Mouse (Mus musculus): ENCODE data around the gene Gm5460. TPM values are rescaled to one million over a fixed set of nuclear protein-coding genes. Genes with fewer than 3 reads are reported as not detected.

Gm5460 gene
- polyA plus RNA-seq, 1 experiment from 2014 or later, result not detected

DNA sequence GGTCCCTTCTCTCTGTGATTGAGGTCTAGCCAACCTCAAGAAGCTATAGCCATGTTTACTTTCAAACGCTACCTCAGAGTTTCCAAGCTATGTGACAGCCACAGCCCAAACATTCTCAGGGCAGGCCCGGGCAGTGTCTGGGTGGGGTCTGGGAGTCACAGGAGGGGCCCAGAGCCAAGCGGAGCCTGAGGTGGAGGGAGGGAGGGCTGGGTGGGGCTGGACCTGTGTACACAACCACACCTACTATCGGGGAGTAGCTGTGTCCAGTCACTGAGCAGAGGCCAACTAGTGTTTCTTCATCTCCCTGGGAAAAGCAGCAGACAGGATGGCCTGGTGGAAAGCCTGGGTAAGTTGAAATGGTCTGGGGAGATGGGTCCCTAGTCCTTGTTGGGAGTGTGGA is 69.2 kb downstream of the Gm5460 start, which contains the start of gene Anxa8:
Gene Anxa8, plus strand, starts transcription at position 251 of the 400 bp plus-strand sequence.
- WGBS, result 40% methylated on average over 4 of the region's 4 CpGs
- no peak for ATAC-seq (replicated peaks; ENCODE audit: low FRiP score, low read depth)

DNA sequence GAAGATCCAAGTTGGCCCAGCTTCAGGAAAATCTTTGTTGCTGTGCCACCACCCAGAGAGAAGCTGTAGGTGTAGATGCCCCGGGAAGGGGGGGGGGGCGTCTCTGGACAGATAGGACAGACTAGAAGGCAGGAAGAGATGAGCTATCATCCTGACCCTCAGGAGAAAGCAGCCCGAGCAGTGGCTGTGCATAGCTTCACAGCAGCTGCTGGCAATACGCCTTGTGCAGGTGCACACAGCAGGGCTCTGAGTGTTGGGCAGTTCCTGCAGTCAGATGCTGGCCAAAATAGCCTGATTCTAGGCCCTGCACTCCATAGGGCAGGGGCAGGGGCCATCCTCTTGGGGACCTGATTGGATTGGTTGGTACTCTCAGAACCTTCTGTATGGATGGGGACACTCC is 70.2 kb downstream of the Gm5460 start:
- no peaks in the 10 kb centered on the region for H3K4me1 ChIP-seq (replicated peaks; ENCODE audit: insufficient read depth, low read length)
- 60% methylated on average over 4 of the region's 4 CpGs for WGBS
- no peaks in the 10 kb centered on the region for H3K9me3 ChIP-seq (replicated peaks; ENCODE audit: low read length)
- H3K36me3 ChIP-seq (ENCODE audit: insufficient read depth, low read length), result no peaks in the 10 kb centered on the region
- no peak overlapping the region for H3K27ac ChIP-seq
- no peak for ATAC-seq (replicated peaks; ENCODE audit: low FRiP score, low read depth)
- H3K4me3 ChIP-seq (replicated peaks; ENCODE audit: low read depth, low read length), result no peak overlapping the region
- no peak overlapping the region for H3K9ac ChIP-seq (ENCODE audit: low read depth, low read length)
- TF ChIP-seq CTCF (IDR thresholded peaks at IDR 0.05; ENCODE audit: low read depth), result no peak
- H3K4me2 ChIP-seq (ENCODE audit: low read length), result no peak overlapping the region
- no peak for DNase-seq (ENCODE audit: low spot score)
- no peaks in the 10 kb centered on the region for H3K27me3 ChIP-seq (ENCODE audit: insufficient read depth, low read length)

More for the DNA sequence above, 69.2 kb downstream of the Gm5460 start, which contains the start of gene Anxa8:
- Histone ChIP-seq H3K27me3 (ENCODE audit: insufficient read depth, low read length) (no peaks in the 10 kb centered on the region), H3K27ac (no peak within 1 kb of the TSS), H3K36me3 (ENCODE audit: insufficient read depth, low read length) (no peaks in the 10 kb centered on the region), H3K4me3 (replicated peaks; ENCODE audit: low read depth, low read length) (no peak within 1 kb of the TSS), H3K4me2 (ENCODE audit: low read length) (no peak within 1 kb of the TSS), H3K9ac (ENCODE audit: low read depth, low read length) (no peak within 1 kb of the TSS), H3K9me3 (replicated peaks; ENCODE audit: low read length) (no peaks in the 10 kb centered on the region), H3K4me1 (replicated peaks; ENCODE audit: insufficient read depth, low read length) (no peaks in the 10 kb centered on the region)
- no peak for DNase-seq (ENCODE audit: low spot score)
- TF ChIP-seq CTCF (IDR thresholded peaks at IDR 0.05; ENCODE audit: low read depth), result no peak

DNA sequence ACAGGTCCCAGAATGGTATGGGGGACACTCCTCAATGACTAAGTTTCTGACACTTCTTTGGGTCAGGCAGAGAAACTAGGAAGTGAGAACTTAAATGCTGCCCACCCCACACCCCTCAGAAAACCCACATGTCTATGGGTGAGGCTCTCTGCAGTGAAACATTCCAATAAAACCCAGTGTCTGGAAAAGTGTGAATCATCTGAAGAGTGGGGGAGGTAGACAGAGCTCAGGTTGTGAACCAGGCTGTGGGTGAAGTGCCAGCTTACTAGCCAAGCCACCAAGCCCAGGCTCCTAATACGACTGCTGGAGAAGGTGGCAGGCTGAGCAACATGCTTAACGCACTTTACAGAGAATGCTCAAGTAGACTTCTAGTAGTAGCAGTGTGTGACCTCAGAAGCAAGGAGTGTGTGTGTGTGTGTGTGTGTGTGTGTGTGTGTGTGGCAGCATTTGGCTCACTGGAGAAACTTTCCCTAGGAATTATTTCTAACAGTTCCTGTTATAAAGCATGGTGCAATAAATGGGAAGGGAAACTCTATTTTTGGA is 71.4 kb downstream of the Gm5460 start:
- Histone ChIP-seq H3K9ac (ENCODE audit: low read depth, low read length) (no peak overlapping the region), H3K4me1 (replicated peaks; ENCODE audit: insufficient read depth, low read length) (no peaks in the 10 kb centered on the region), H3K4me3 (replicated peaks; ENCODE audit: low read depth, low read length) (no peak overlapping the region), H3K27me3 (ENCODE audit: insufficient read depth, low read length) (no peaks in the 10 kb centered on the region), H3K36me3 (ENCODE audit: insufficient read depth, low read length) (no peaks in the 10 kb centered on the region), H3K4me2 (ENCODE audit: low read length) (no peak overlapping the region), H3K9me3 (replicated peaks; ENCODE audit: low read length) (no peaks in the 10 kb centered on the region), H3K27ac (no peak overlapping the region)
- ATAC-seq (replicated peaks; ENCODE audit: low FRiP score, low read depth), result no peak
- peak; percentile 21 for DNase-seq (ENCODE audit: low spot score)
- no peak for TF ChIP-seq CTCF (IDR thresholded peaks at IDR 0.05; ENCODE audit: low read depth)
- WGBS, result 61% methylated on average over 2 of the region's 2 CpGs

DNA sequence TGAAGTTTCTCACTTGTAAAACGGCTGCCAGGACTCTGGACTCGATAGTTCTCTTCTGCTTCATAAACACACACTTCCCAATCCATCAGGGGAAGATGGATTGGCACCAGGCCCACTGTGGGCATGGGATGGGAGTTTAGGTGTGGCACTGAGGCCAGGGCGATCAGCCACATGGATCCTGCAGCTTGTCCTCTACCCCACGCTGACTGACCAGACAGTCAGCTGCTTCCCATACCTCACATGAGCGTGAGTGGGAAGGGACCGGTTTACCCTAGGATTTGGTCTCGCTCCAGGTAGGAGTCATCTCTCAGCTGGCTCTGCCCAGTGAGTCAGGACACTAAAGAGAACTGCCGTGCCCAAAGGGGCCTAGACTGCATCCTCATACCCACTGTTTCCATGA is 73.2 kb downstream of the Gm5460 start:
- Histone ChIP-seq H3K9ac (ENCODE audit: low read depth, low read length) (no peak overlapping the region), H3K4me1 (replicated peaks; ENCODE audit: insufficient read depth, low read length) (no peaks in the 10 kb centered on the region), H3K36me3 (ENCODE audit: insufficient read depth, low read length) (no peaks in the 10 kb centered on the region), H3K27ac (no peak overlapping the region), H3K9me3 (replicated peaks; ENCODE audit: low read length) (no peaks in the 10 kb centered on the region), H3K4me2 (ENCODE audit: low read length) (no peak overlapping the region), H3K27me3 (ENCODE audit: insufficient read depth, low read length) (no peaks in the 10 kb centered on the region), H3K4me3 (replicated peaks; ENCODE audit: low read depth, low read length) (no peak overlapping the region)
- TF ChIP-seq CTCF (IDR thresholded peaks at IDR 0.05; ENCODE audit: low read depth), result no peak
- DNase-seq (ENCODE audit: low spot score), result no peak
- 79% methylated on average over 8 of the region's 8 CpGs for WGBS
- no peak for ATAC-seq (replicated peaks; ENCODE audit: low FRiP score, low read depth)

DNA sequence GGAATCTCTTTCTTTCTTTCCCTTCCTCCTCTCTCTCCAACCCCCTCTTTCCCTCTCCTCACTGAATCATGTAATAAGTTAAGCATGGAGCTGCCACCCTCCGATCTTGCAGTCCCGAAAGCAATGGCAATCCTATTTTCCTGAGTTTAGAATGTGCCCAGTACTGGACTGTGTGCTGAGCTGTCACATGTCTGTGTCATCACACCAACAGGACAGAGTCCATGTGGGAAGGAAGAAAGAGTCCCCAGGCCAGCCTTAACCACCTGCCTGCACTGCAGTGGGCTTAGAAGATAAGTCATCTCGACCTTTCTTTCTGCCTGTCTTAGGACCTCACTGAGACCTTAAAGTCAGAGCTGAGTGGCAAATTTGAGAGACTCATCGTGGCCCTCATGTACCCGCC is 74.9 kb downstream of the Gm5460 start:
- Histone ChIP-seq H3K4me3 (replicated peaks; ENCODE audit: low read depth, low read length) (no peak overlapping the region), H3K9ac (ENCODE audit: low read depth, low read length) (no peak overlapping the region), H3K4me1 (replicated peaks; ENCODE audit: insufficient read depth, low read length) (no peaks in the 10 kb centered on the region), H3K27me3 (ENCODE audit: insufficient read depth, low read length) (no peaks in the 10 kb centered on the region), H3K4me2 (ENCODE audit: low read length) (no peak overlapping the region), H3K36me3 (ENCODE audit: insufficient read depth, low read length) (no peaks in the 10 kb centered on the region), H3K9me3 (replicated peaks; ENCODE audit: low read length) (no peaks in the 10 kb centered on the region), H3K27ac (no peak overlapping the region)
- WGBS, result 79% methylated on average over 5 of the region's 5 CpGs
- ATAC-seq (replicated peaks; ENCODE audit: low FRiP score, low read depth) (peak; percentile 59; the same call in 1 of the 2 replicates), DNase-seq (ENCODE audit: low spot score) (no peak)
- TF ChIP-seq CTCF (IDR thresholded peaks at IDR 0.05; ENCODE audit: low read depth), result no peak

DNA sequence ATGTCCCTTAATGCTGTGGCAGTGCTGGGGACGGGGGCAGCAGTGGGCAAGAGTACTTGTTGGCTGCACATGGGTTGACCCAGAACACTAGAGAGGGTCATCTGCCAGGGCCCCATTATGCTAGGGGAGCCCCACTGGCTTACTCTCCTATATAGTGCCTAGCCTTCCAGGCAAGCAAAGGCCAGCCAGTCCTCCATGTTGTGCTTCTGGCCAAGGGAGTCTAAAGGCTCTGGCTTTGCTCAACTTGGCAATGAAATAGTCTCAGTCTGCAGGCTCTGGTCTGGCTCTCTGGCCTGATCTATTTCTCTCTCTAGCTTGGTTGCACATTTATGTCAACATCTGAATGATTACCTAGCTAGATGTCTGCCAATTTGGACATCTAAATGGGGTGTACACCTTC is 76.3 kb downstream of the Gm5460 start:
- Histone ChIP-seq H3K36me3 (ENCODE audit: insufficient read depth, low read length) (no peaks in the 10 kb centered on the region), H3K4me1 (replicated peaks; ENCODE audit: insufficient read depth, low read length) (no peaks in the 10 kb centered on the region), H3K9ac (ENCODE audit: low read depth, low read length) (no peak overlapping the region), H3K4me3 (replicated peaks; ENCODE audit: low read depth, low read length) (no peak overlapping the region), H3K9me3 (replicated peaks; ENCODE audit: low read length) (no peaks in the 10 kb centered on the region), H3K27me3 (ENCODE audit: insufficient read depth, low read length) (no peaks in the 10 kb centered on the region), H3K4me2 (ENCODE audit: low read length) (no peak overlapping the region), H3K27ac (no peak overlapping the region)
- no peak for TF ChIP-seq CTCF (IDR thresholded peaks at IDR 0.05; ENCODE audit: low read depth)
- WGBS, result 82% methylated on average over 1 of the region's 1 CpGs
- no peak for DNase-seq (ENCODE audit: low spot score)
- ATAC-seq (replicated peaks; ENCODE audit: low FRiP score, low read depth), result no peak

DNA sequence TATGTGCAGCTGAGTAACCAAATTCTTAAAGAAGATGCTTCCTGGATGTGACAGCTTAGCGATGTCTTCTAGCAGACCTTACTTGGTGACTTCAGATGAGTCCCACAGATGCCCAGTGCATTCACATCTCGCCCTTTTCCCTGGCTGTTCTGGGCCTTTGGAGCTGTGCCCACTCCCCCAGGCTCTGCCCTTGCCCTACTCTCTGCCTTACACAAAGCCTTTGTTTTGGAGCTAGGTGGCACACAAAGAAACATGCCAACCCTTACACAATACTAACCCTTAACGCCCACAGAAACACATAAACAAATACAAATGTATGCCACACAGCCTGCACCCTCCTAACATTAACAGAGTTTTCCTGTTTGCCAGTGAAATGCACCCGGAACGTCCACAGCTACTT is 79.6 kb downstream of the Gm5460 start:
- 80% methylated on average over 5 of the region's 5 CpGs for WGBS
- Histone ChIP-seq H3K27ac (no peak overlapping the region), H3K4me2 (ENCODE audit: low read length) (no peak overlapping the region), H3K9me3 (replicated peaks; ENCODE audit: low read length) (no peaks in the 10 kb centered on the region), H3K27me3 (ENCODE audit: insufficient read depth, low read length) (no peaks in the 10 kb centered on the region), H3K4me1 (replicated peaks; ENCODE audit: insufficient read depth, low read length) (no peaks in the 10 kb centered on the region), H3K36me3 (ENCODE audit: insufficient read depth, low read length) (no peaks in the 10 kb centered on the region), H3K4me3 (replicated peaks; ENCODE audit: low read depth, low read length) (no peak overlapping the region), H3K9ac (ENCODE audit: low read depth, low read length) (no peak overlapping the region)
- DNase-seq (ENCODE audit: low spot score) (no peak), ATAC-seq (replicated peaks; ENCODE audit: low FRiP score, low read depth) (no peak)
- no peak for TF ChIP-seq CTCF (IDR thresholded peaks at IDR 0.05; ENCODE audit: low read depth)

Other genes with a start within 250 kb of the Gm5460 start
- 2.6 and 3.1 TPM in 2 replicates for gene Gdf10, start 93.2 kb upstream of the Gm5460 start, polyA plus RNA-seq (2015; fragmentation: Nextera tagmentation; extraction: Ambion mirVana)
- not detected in 2 replicates for gene Gdf2, start 75.7 kb upstream of the Gm5460 start, polyA plus RNA-seq (2015; fragmentation: Nextera tagmentation; extraction: Ambion mirVana)
- gene Rbp3, start 62.8 kb upstream of the Gm5460 start, polyA plus RNA-seq (2015; fragmentation: Nextera tagmentation; extraction: Ambion mirVana), result not detected in 2 replicates
- not detected in 2 replicates for gene Zfp488, start 38.0 kb upstream of the Gm5460 start, polyA plus RNA-seq (2015; fragmentation: Nextera tagmentation; extraction: Ambion mirVana)
- not detected in 2 replicates for gene Gm30083, start 1.6 kb upstream of the Gm5460 start, polyA plus RNA-seq (2015; fragmentation: Nextera tagmentation; extraction: Ambion mirVana)
- not detected in 2 replicates for gene Antxrl, start 35.9 kb downstream of the Gm5460 start, polyA plus RNA-seq (2015; fragmentation: Nextera tagmentation; extraction: Ambion mirVana)
- 1.4 and 2.2 TPM in 2 replicates for gene Anxa8, start 69.2 kb downstream of the Gm5460 start, polyA plus RNA-seq (2015; fragmentation: Nextera tagmentation; extraction: Ambion mirVana)
- gene A630023A22Rik, start 86.0 kb downstream of the Gm5460 start, polyA plus RNA-seq (2015; fragmentation: Nextera tagmentation; extraction: Ambion mirVana), result not detected in 2 replicates
- gene Npy4r, start 135.7 kb downstream of the Gm5460 start, polyA plus RNA-seq (2015; fragmentation: Nextera tagmentation; extraction: Ambion mirVana), result 0.09 and 0.19 TPM in 2 replicates
- gene Gprin2, start 184.9 kb downstream of the Gm5460 start, polyA plus RNA-seq (2015; fragmentation: Nextera tagmentation; extraction: Ambion mirVana), result 0.62 and 0.79 TPM in 2 replicates
- gene Syt15, start 202.8 kb downstream of the Gm5460 start, polyA plus RNA-seq (2015; fragmentation: Nextera tagmentation; extraction: Ambion mirVana), result 0.76 and 0.80 TPM in 2 replicates

Measured in kidney, postnatal 0 days (tissue).